Mouse (Mus musculus): ENCODE data around the gene Nmnat2. TPM values are rescaled to one million over a fixed set of nuclear protein-coding genes. Genes with fewer than 3 reads are reported as not detected.

Gene Nmnat2
- total and polyA plus RNA-seq, 2 experiments from 2014 or later = 70.5 to 120 TPM

DNA sequence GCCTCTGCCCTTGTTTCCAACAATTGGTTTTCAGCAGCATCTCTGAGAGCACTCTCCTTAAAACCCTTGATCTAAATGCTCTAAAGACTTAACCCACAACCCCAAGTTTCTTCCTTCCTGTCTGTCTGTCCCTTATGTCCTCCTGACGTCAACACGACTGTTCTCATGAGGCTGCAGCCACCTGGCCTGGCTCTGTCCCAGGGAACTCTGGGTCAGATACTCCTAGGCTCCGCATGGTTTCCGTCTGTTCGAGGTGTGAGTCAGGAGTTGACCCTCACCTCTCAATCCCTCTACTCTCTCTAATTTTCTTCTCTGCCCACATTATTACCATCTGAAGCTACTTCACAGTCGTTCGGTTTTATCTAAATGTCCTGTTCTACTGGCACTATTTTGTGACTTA lies 103.5 kb downstream of the Nmnat2 start:
- ATAC-seq = no peak
- H3K27ac ChIP-seq = no peak overlapping the region
- no peak for TF ChIP-seq CTCF (IDR thresholded peaks at IDR 0.05; ENCODE audit: low read depth)
- 0 out of 2 replicates have a peak, but pooled peaks cover 3% of the 10 kb centered on the region for H3K27me3 ChIP-seq (ENCODE audit: insufficient read depth, low read length)
- DNase-seq (ENCODE audit: low spot score) = no peak
- 89% methylated on average over 7 of the region's 7 CpGs for WGBS
- H3K4me1 ChIP-seq (ENCODE audit: insufficient read depth, low read length) = peaks cover 11% of the 10 kb centered on the region
- H3K4me2 ChIP-seq (ENCODE audit: low read depth, low read length) = no peak overlapping the region
- H3K9me3 ChIP-seq (ENCODE audit: low read length) = no peaks in the 10 kb centered on the region
- no peaks in the 10 kb centered on the region for H3K36me3 ChIP-seq (ENCODE audit: insufficient read depth, low read length)
- no peak overlapping the region for H3K9ac ChIP-seq (replicated peaks; ENCODE audit: low read length)
- H3K4me3 ChIP-seq (ENCODE audit: low read length) = no peak overlapping the region

DNA sequence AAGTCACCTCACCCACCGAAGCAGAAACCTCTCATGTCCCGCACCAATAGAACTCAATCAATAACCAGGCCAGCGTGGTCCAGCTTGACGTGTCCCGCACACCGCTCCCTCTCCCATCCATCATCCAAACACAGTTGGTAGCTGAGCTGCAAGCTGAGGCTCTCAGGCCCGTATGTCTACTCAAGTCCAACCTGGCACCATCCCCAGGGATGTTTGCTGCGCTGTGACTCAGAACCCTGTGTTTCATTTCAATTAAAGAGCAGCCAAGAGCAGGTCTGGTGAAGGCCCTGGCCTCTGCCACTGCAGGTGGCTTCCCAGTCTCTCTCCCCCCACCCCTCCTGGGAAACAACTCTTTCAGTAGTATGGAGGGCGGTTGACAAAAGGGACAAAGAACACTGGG lies 104.8 kb downstream of the Nmnat2 start:
- ATAC-seq (peak; percentile 50; the same call in 1 of the 2 replicates), DNase-seq (ENCODE audit: low spot score) (no peak)
- Histone ChIP-seq H3K4me2 (ENCODE audit: low read depth, low read length) (no peak overlapping the region), H3K4me1 (ENCODE audit: insufficient read depth, low read length) (0 out of 2 replicates have a peak, but pooled peaks cover 4% of the 10 kb centered on the region), H3K9ac (replicated peaks; ENCODE audit: low read length) (no peak overlapping the region), H3K27me3 (ENCODE audit: insufficient read depth, low read length) (0 out of 2 replicates have a peak, but pooled peaks cover 3% of the 10 kb centered on the region), H3K27ac (no peak overlapping the region), H3K4me3 (ENCODE audit: low read length) (no peak overlapping the region), H3K9me3 (ENCODE audit: low read length) (no peaks in the 10 kb centered on the region), H3K36me3 (ENCODE audit: insufficient read depth, low read length) (no peaks in the 10 kb centered on the region)
- TF ChIP-seq CTCF (IDR thresholded peaks at IDR 0.05; ENCODE audit: low read depth) = no peak
- WGBS = 65% methylated on average over 9 of the region's 9 CpGs

DNA sequence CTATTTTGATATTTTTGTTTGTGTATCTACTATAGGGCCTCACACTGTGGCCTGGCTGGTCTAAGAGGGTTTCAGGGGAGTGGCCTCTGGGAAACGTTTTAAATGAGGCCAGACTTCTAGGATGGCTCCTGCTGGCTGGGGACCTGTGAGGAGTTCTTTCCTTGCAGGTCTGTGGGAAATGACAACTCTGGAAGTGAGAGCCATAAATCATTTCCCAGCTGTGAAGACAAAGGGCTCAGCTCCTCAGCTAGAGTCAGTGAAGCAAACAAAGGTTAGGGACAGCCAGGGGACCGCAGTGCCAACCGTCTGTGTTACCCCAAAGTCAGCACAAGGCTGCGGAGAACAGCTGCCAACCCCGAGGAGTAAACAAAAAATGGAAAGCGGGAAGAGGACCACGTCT lies 107.8 kb downstream of the Nmnat2 start:
- Histone ChIP-seq H3K27ac (no peak overlapping the region), H3K4me3 (ENCODE audit: low read length) (no peak overlapping the region), H3K4me1 (ENCODE audit: insufficient read depth, low read length) (no peaks in the 10 kb centered on the region), H3K4me2 (ENCODE audit: low read depth, low read length) (no peak overlapping the region), H3K9me3 (ENCODE audit: low read length) (no peaks in the 10 kb centered on the region), H3K36me3 (ENCODE audit: insufficient read depth, low read length) (no peaks in the 10 kb centered on the region), H3K27me3 (ENCODE audit: insufficient read depth, low read length) (no peaks in the 10 kb centered on the region), H3K9ac (replicated peaks; ENCODE audit: low read length) (no peak overlapping the region)
- TF ChIP-seq CTCF (IDR thresholded peaks at IDR 0.05; ENCODE audit: low read depth) = no peak
- WGBS = 18% methylated on average over 7 of the region's 7 CpGs
- DNase-seq (ENCODE audit: low spot score) = no peak
- peak; percentile 16; the same call in 1 of the 2 replicates for ATAC-seq

DNA sequence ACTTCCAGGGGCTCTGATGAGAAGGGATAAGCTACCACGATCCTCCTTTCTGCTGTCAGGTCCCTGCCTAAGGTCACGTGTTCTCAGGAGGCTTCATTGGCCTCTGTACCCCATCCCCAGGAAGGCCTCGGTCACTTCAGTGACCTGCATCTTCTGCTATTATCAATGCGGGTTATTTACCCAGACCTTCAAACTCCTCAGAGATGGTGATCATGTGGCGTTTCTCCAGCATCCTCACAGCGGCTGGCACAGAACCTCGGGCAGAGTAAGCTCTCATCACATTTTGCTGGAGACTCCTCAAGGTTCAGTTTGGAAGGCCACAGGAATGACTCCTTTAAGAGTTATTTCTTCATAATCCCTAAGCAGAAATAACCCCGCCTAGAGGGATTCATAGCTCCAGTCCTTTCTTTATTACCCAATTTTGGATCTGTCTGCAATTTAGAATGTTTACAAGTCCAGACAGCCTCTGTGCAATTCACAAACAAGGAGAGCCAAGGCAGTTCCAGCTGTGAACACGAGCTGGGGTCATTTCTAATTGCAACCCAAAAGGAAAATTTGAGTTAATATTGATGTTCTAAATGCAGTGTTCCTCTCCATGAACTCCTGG lies 110.1 kb downstream of the Nmnat2 start:
- H3K4me2 ChIP-seq (ENCODE audit: low read depth, low read length) = no peak overlapping the region
- ATAC-seq (no peak), DNase-seq (ENCODE audit: low spot score) (no peak)
- TF ChIP-seq CTCF (IDR thresholded peaks at IDR 0.05; ENCODE audit: low read depth) = no peak
- H3K36me3 ChIP-seq (ENCODE audit: insufficient read depth, low read length) = no peaks in the 10 kb centered on the region
- 72% methylated on average over 9 of the region's 9 CpGs for WGBS
- peak overlapping the region; percentile 3; the same call in 1 of the 2 replicates for H3K27ac ChIP-seq
- H3K9me3 ChIP-seq (ENCODE audit: low read length) = no peaks in the 10 kb centered on the region
- no peaks in the 10 kb centered on the region for H3K4me1 ChIP-seq (ENCODE audit: insufficient read depth, low read length)
- H3K27me3 ChIP-seq (ENCODE audit: insufficient read depth, low read length) = no peaks in the 10 kb centered on the region
- H3K9ac ChIP-seq (replicated peaks; ENCODE audit: low read length) = no peak overlapping the region
- H3K4me3 ChIP-seq (ENCODE audit: low read length) = no peak overlapping the region

DNA sequence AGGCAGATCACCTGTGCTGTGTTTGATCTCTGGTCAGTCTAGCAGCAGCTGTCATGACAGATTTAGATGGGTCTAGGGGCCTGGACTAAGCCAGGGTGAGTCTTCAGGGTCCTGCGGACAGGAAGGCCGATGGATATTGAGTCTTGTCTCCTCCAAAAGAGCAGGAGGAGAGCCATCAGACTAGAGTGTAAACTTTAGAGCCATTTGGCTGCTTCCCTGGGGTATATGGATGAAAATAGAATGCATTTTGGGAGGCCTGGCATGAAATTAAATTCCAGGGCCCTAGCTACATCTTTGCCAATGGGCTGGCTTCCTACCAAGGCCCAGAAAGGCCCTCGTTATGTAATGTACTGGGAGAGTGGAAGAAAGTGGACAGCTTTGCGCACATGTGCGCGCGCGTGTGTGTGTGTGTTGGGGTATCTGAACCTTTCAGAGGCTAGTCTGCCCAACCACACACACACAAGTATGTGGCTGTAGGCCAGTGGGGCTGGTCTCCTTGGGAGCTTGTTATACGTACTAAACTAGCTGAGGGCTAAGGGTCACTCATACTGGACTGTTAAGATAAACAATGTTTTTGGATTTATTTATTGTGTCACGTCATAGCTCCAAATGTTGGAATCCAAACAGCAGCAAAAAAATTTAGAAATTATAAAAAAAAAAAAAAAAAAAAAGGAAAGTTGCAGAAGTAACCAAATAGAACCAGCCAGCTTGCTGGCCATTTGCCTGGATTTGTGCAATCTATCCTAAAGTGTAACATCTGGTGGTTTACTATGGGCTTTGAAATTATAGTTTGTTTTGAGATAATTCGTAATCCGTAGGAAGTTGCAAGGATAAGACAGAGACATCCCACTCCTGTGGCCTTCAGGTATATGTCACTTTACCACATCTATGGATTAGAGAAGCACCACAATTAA lies 110.9 kb downstream of the Nmnat2 start:
- 64% methylated on average over 12 of the region's 12 CpGs for WGBS
- Histone ChIP-seq H3K4me3 (ENCODE audit: low read length) (no peak overlapping the region), H3K27ac (0 out of 2 replicates have a peak overlapping the region, but pooled peaks have one; percentile 3)

DNA sequence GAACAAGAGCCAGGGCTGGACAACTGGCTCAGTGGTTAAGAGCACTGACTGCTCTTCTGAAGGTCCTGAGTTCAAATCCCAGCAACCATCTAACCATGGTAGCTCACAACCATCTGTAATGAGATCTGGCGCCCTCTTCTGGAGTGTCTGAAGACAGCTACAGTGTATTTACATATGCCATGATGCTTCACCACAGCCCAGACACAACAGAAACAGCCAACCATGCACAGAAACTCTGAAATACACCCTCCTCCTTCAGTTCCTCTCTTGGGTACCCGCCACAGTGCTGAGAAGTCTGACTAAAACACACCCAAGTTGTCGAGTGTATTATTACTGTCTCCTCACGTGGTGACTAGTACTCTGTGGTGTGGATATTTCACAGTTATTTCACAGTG lies 111.6 kb downstream of the Nmnat2 start:
- Histone ChIP-seq H3K27ac (no peak overlapping the region), H3K27me3 (ENCODE audit: insufficient read depth, low read length) (no peaks in the 10 kb centered on the region), H3K9ac (replicated peaks; ENCODE audit: low read length) (no peak overlapping the region), H3K36me3 (ENCODE audit: insufficient read depth, low read length) (no peaks in the 10 kb centered on the region), H3K4me1 (ENCODE audit: insufficient read depth, low read length) (no peaks in the 10 kb centered on the region), H3K9me3 (ENCODE audit: low read length) (no peaks in the 10 kb centered on the region), H3K4me2 (ENCODE audit: low read depth, low read length) (no peak overlapping the region), H3K4me3 (ENCODE audit: low read length) (no peak overlapping the region)
- 79% methylated on average over 4 of the region's 4 CpGs for WGBS
- peak; percentile 34 for TF ChIP-seq CTCF (IDR thresholded peaks at IDR 0.05; ENCODE audit: low read depth)
- ATAC-seq (no peak), DNase-seq (ENCODE audit: low spot score) (no peak)

More for the DNA sequence above, 110.9 kb downstream of the Nmnat2 start:
- H3K36me3 ChIP-seq (ENCODE audit: insufficient read depth, low read length) = no peaks in the 10 kb centered on the region
- peak; percentile 39; the same call in 1 of the 2 replicates for ATAC-seq
- no peaks in the 10 kb centered on the region for H3K9me3 ChIP-seq (ENCODE audit: low read length)
- peak; percentile 60 for DNase-seq (ENCODE audit: low spot score)
- no peak overlapping the region for H3K9ac ChIP-seq (replicated peaks; ENCODE audit: low read length)
- H3K4me2 ChIP-seq (ENCODE audit: low read depth, low read length) = no peak overlapping the region
- H3K27me3 ChIP-seq (ENCODE audit: insufficient read depth, low read length) = no peaks in the 10 kb centered on the region
- TF ChIP-seq CTCF (IDR thresholded peaks at IDR 0.05; ENCODE audit: low read depth) = no peak
- H3K4me1 ChIP-seq (ENCODE audit: insufficient read depth, low read length) = no peaks in the 10 kb centered on the region
